Mouse (Mus musculus): Measurements from ENCODE around the gene Csad. TPM values are rescaled to one million over a fixed set of nuclear protein-coding genes. Genes with fewer than 3 reads are reported as not detected.

The Csad gene
- polyA plus RNA-seq, 1 experiment = 60.4 TPM

GRCm38 (mm10) chr15:102141120-102141519 lies 63.4 kb downstream of the Csad start:
- H3K27ac ChIP-seq (ENCODE audit: insufficient read depth, low read depth, low read length) = no peak overlapping the region
- H3K4me1 ChIP-seq (ENCODE audit: control insufficient read depth, insufficient read depth, low read length) = peaks cover 8% of the 10 kb centered on the region
- no peak overlapping the region for H3K4me3 ChIP-seq (ENCODE audit: insufficient read depth, low read length)
- TF ChIP-seq POLR2A (IDR thresholded peaks at IDR 0.05; ENCODE audit: borderline replicate concordance, low read depth, low read length) (no peak), CTCF (IDR thresholded peaks at IDR 0.05; ENCODE audit: low read depth, low read length) (no peak)

- no peak for TF ChIP-seq CTCF (IDR thresholded peaks at IDR 0.05; ENCODE audit: low read depth, low read length)
- TF ChIP-seq POLR2A (IDR thresholded peaks at IDR 0.05; ENCODE audit: borderline replicate concordance, low read depth, low read length) = no peak
- peaks cover 9% of the 10 kb centered on the region for H3K4me1 ChIP-seq (ENCODE audit: control insufficient read depth, insufficient read depth, low read length)
- peak within 1 kb of the TSS; percentile 90 for H3K4me3 ChIP-seq (ENCODE audit: insufficient read depth, low read length)
- H3K27ac ChIP-seq (ENCODE audit: insufficient read depth, low read depth, low read length) = no peak within 1 kb of the TSS
Observed at GRCm38 (mm10) chr15:102136129-102136758, 68.3 kb downstream of the Csad start, which contains the start of gene Spryd3. Gene Spryd3, minus strand, starts transcription at chr15:102136234.

- no peak overlapping the region for H3K27ac ChIP-seq (ENCODE audit: insufficient read depth, low read depth, low read length)
- TF ChIP-seq CTCF (IDR thresholded peaks at IDR 0.05; ENCODE audit: low read depth, low read length) = no peak
- peak overlapping the region; percentile 90 for H3K4me3 ChIP-seq (ENCODE audit: insufficient read depth, low read length)
- peaks cover 8% of the 10 kb centered on the region for H3K4me1 ChIP-seq (ENCODE audit: control insufficient read depth, insufficient read depth, low read length)
Observed at GRCm38 (mm10) chr15:102135522-102136128, 68.9 kb downstream of the Csad start.

- H3K4me1 ChIP-seq (ENCODE audit: control insufficient read depth, insufficient read depth, low read length) = peaks cover 6% of the 10 kb centered on the region
- H3K4me3 ChIP-seq (ENCODE audit: insufficient read depth, low read length) = no peak overlapping the region
- no peak overlapping the region for H3K27ac ChIP-seq (ENCODE audit: insufficient read depth, low read depth, low read length)
- TF ChIP-seq POLR2A (IDR thresholded peaks at IDR 0.05; ENCODE audit: borderline replicate concordance, low read depth, low read length) = no peak
- TF ChIP-seq CTCF (IDR thresholded peaks at IDR 0.05; ENCODE audit: low read depth, low read length) = no peak
Observed at GRCm38 (mm10) chr15:102134709-102135108, 69.8 kb downstream of the Csad start.

- TF ChIP-seq CTCF (IDR thresholded peaks at IDR 0.05; ENCODE audit: low read depth, low read length) (no peak), POLR2A (IDR thresholded peaks at IDR 0.05; ENCODE audit: borderline replicate concordance, low read depth, low read length) (no peak)
- H3K4me1 ChIP-seq (ENCODE audit: control insufficient read depth, insufficient read depth, low read length) = peaks cover 6% of the 10 kb centered on the region
- H3K27ac ChIP-seq (ENCODE audit: insufficient read depth, low read depth, low read length) = no peak overlapping the region
- no peak overlapping the region for H3K4me3 ChIP-seq (ENCODE audit: insufficient read depth, low read length)
Observed at GRCm38 (mm10) chr15:102133314-102133713, 71.2 kb downstream of the Csad start.

Other genes starting within 250 kb of the Csad start
- not detected in 2 replicates for gene Krt8, start 200.2 kb downstream of the Csad start, polyA plus RNA-seq (2012; ENCODE audit: insufficient read depth, insufficient read length, missing spikeins)
- gene Krt18, start 176.5 kb downstream of the Csad start, polyA plus RNA-seq (2012; ENCODE audit: insufficient read depth, insufficient read length, missing spikeins) = not detected in 2 replicates
- gene Eif4b, start 131.0 kb downstream of the Csad start, polyA plus RNA-seq (2012; ENCODE audit: insufficient read depth, insufficient read length, missing spikeins) = 188 and 222 TPM in 2 replicates
- gene Tns2, start 104.3 kb downstream of the Csad start, polyA plus RNA-seq (2012; ENCODE audit: insufficient read depth, insufficient read length, missing spikeins) = 1.4 and 2.1 TPM in 2 replicates
- gene Spryd3, start 68.5 kb downstream of the Csad start, polyA plus RNA-seq (2012; ENCODE audit: insufficient read depth, insufficient read length, missing spikeins) = 20.8 and 21.4 TPM in 2 replicates
- not detected in 2 replicates for gene Igfbp6, start 60.4 kb downstream of the Csad start, polyA plus RNA-seq (2012; ENCODE audit: insufficient read depth, insufficient read length, missing spikeins)
- gene Soat2, start 54.2 kb downstream of the Csad start, polyA plus RNA-seq (2012; ENCODE audit: insufficient read depth, insufficient read length, missing spikeins) = 0.50 TPM in 1 of 2 replicates, not detected in the other
- 71.6 and 79.5 TPM in 2 replicates for gene Zfp740, start 1.5 kb downstream of the Csad start, polyA plus RNA-seq (2012; ENCODE audit: insufficient read depth, insufficient read length, missing spikeins)
- gene Itgb7, start 27.2 kb upstream of the Csad start, polyA plus RNA-seq (2012; ENCODE audit: insufficient read depth, insufficient read length, missing spikeins) = 32.3 and 35.8 TPM in 2 replicates
- gene Rarg, start 52.8 kb upstream of the Csad start, polyA plus RNA-seq (2012; ENCODE audit: insufficient read depth, insufficient read length, missing spikeins) = 29.8 and 30.4 TPM in 2 replicates
- not detected in 2 replicates for gene Gm9918, start 65.8 kb upstream of the Csad start, polyA plus RNA-seq (2012; ENCODE audit: insufficient read depth, insufficient read length, missing spikeins)
- 71.6 and 78.4 TPM in 2 replicates for gene Mfsd5, start 74.7 kb upstream of the Csad start, polyA plus RNA-seq (2012; ENCODE audit: insufficient read depth, insufficient read length, missing spikeins)
- 15.6 and 17.9 TPM in 2 replicates for gene Espl1, start 91.5 kb upstream of the Csad start, polyA plus RNA-seq (2012; ENCODE audit: insufficient read depth, insufficient read length, missing spikeins)
- 542 and 550 TPM in 2 replicates for gene Pfdn5, start 121.4 kb upstream of the Csad start, polyA plus RNA-seq (2012; ENCODE audit: insufficient read depth, insufficient read length, missing spikeins)
- 41.5 and 46.2 TPM in 2 replicates for gene Myg1, start 127.0 kb upstream of the Csad start, polyA plus RNA-seq (2012; ENCODE audit: insufficient read depth, insufficient read length, missing spikeins)
- 35.7 and 39.7 TPM in 2 replicates for gene Aaas, start 146.0 kb upstream of the Csad start, polyA plus RNA-seq (2012; ENCODE audit: insufficient read depth, insufficient read length, missing spikeins)
- 0.25 TPM in 1 of 2 replicates, not detected in the other for gene Sp7, start 162.5 kb upstream of the Csad start, polyA plus RNA-seq (2012; ENCODE audit: insufficient read depth, insufficient read length, missing spikeins)
- gene Sp1, start 201.4 kb upstream of the Csad start, polyA plus RNA-seq (2012; ENCODE audit: insufficient read depth, insufficient read length, missing spikeins) = 43.8 and 47.0 TPM in 2 replicates
- not detected in 2 replicates for gene Amhr2, start 240.6 kb upstream of the Csad start, polyA plus RNA-seq (2012; ENCODE audit: insufficient read depth, insufficient read length, missing spikeins)

All from bone marrow macrophage, adult 2 months (primary cell).